Mouse (Mus musculus) kidney, postnatal 0 days (tissue): ENCODE data around the gene Ube2d2b. TPM values are rescaled to one million over a fixed set of nuclear protein-coding genes. Genes with fewer than 3 reads are reported as not detected.

Source experiments
- ATAC-seq: fragments of 200-750 bp; cut with Nextera tagmentation; replicated peaks from 2 replicates; pipeline ENCODE4 v1.8.0; 2017; ENCODE audit warnings: low read depth, moderate number of reproducible peaks, moderate TSS enrichment, moderate library complexity; ENCODE audit not compliant: low FRiP score
- DNase-seq: peaks from one replicate; pipeline ENCODE4 v3.0.0-alpha.2; 2016; ENCODE audit warnings: low spot score
- H3K27ac ChIP-seq: fragments of 300-500 bp; sonication (generic); 2 replicates; pipeline ENCODE4 v1.5.1; 2014; ENCODE audit warnings: mild to moderate bottlenecking
- H3K27me3 ChIP-seq: fragments of 300-500 bp; sonication (generic); 2 replicates; pipeline ENCODE4 v1.6.1; 2014; ENCODE audit warnings: low read length, mixed read lengths; ENCODE audit not compliant: insufficient read depth
- H3K36me3 ChIP-seq: fragments of 300-500 bp; sonication (generic); 2 replicates; pipeline ENCODE4 v1.6.1; 2014; ENCODE audit warnings: low read length, mixed read lengths; ENCODE audit not compliant: insufficient read depth
- H3K4me1 ChIP-seq: fragments of 300-500 bp; sonication (generic); replicated peaks from 2 replicates; pipeline ENCODE4 v1.6.1; 2014; ENCODE audit warnings: antibody characterized with exemption, low read length, mixed read lengths; ENCODE audit not compliant: insufficient read depth
- H3K4me2 ChIP-seq: fragments of 300-500 bp; sonication (generic); 2 replicates; pipeline ENCODE4 v1.6.1; 2014; ENCODE audit warnings: mild to moderate bottlenecking, low read length, moderate library complexity, mixed read lengths
- H3K4me3 ChIP-seq: fragments of 300-500 bp; sonication (generic); replicated peaks from 2 replicates; pipeline ENCODE4 v1.5.1; 2014; ENCODE audit warnings: low read depth, low read length
- H3K9ac ChIP-seq: fragments of 300-500 bp; sonication (generic); 2 replicates; pipeline ENCODE4 v1.6.1; 2014; ENCODE audit warnings: low read depth, low read length
- H3K9me3 ChIP-seq: fragments of 300-500 bp; sonication (generic); replicated peaks from 2 replicates; pipeline ENCODE4 v1.6.1; 2016; ENCODE audit warnings: low read length, inconsistent platforms, mixed read lengths
- CTCF ChIP-seq: IDR thresholded peaks from 2 replicates; pipeline ENCODE4 v1.5.1; 2016; ENCODE audit warnings: antibody characterized with exemption, low read depth, mild to moderate bottlenecking, moderate library complexity
- WGBS: fragments of 180-500 bp; shearing (Covaris S2); extraction: QIAGEN DNeasy Blood & Tissue Kit; methylation state at CpG from one replicate; pipeline ENCODE4 v1.1.7; 2014; 5-methylcytosine and 5-hydroxymethylcytosine counted together
- polyA plus RNA-seq: library from polyadenylated mRNA; unstranded; fragments of >200 nt; fragmentation: Nextera tagmentation; extraction: Ambion mirVana; gene quantifications from 2 replicates; pipeline ENCODE4 v1.2.1, GENCODE M21; 2015

Gene Ube2d2b
- polyA plus RNA-seq, 1 experiment from 2014 or later, result not detected

- Histone ChIP-seq H3K27ac (no peak overlapping the region), H3K4me3 (no peak overlapping the region), H3K4me2 (no peak overlapping the region), H3K27me3 (no peaks in the 10 kb centered on the region), H3K9me3 (0 out of 2 replicates have a peak, but pooled peaks cover 5% of the 10 kb centered on the region), H3K9ac (no peak overlapping the region), H3K4me1 (no peaks in the 10 kb centered on the region), H3K36me3 (no peaks in the 10 kb centered on the region)
- DNase-seq (no peak), ATAC-seq (no peak)
- TF ChIP-seq CTCF, result no peak
- 66% methylated on average over 2 of the region's 2 CpGs for WGBS
Measured at GRCm38 (mm10) chr5:107847817-107848216, 17.9 kb downstream of the Ube2d2b start.

- H3K4me2 ChIP-seq, result no peak overlapping the region
- no peak for TF ChIP-seq CTCF
- 91% methylated on average over 4 of the region's 4 CpGs for WGBS
- no peak for DNase-seq
- no peak overlapping the region for H3K4me3 ChIP-seq
- no peak overlapping the region for H3K9ac ChIP-seq
- H3K27ac ChIP-seq, result no peak overlapping the region
- no peaks in the 10 kb centered on the region for H3K36me3 ChIP-seq
- H3K9me3 ChIP-seq, result 0 out of 2 replicates have a peak, but pooled peaks cover 5% of the 10 kb centered on the region
- no peaks in the 10 kb centered on the region for H3K27me3 ChIP-seq
- 0 out of 2 replicates have a peak, but pooled peaks cover 7% of the 10 kb centered on the region for H3K4me1 ChIP-seq
- no peak for ATAC-seq
Measured at GRCm38 (mm10) chr5:107848964-107849363, 19.1 kb downstream of the Ube2d2b start.

GRCm38 (mm10) chr5:107853807-107854206 is 23.9 kb downstream of the Ube2d2b start:
- DNase-seq, result peak; percentile 74
- peak overlapping the region; percentile 23; the same call in 1 of the 2 replicates for H3K4me2 ChIP-seq
- H3K4me3 ChIP-seq, result no peak overlapping the region
- H3K27ac ChIP-seq, result peak overlapping the region; percentile 47; the same call in 1 of the 2 replicates
- WGBS, result 27% methylated on average over 6 of the region's 6 CpGs
- no peaks in the 10 kb centered on the region for H3K36me3 ChIP-seq
- H3K4me1 ChIP-seq, result 0 out of 2 replicates have a peak, but pooled peaks cover 10% of the 10 kb centered on the region
- ATAC-seq, result no peak
- no peaks in the 10 kb centered on the region for H3K27me3 ChIP-seq
- no peak overlapping the region for H3K9ac ChIP-seq
- TF ChIP-seq CTCF, result no peak
- 0 out of 2 replicates have a peak, but pooled peaks cover 5% of the 10 kb centered on the region for H3K9me3 ChIP-seq

- 74% methylated on average over 3 of the region's 3 CpGs for WGBS
- DNase-seq, result no peak
Measured at GRCm38 (mm10) chr5:107854556-107854955, 24.7 kb downstream of the Ube2d2b start.

GRCm38 (mm10) chr5:107855546-107855945 is 25.6 kb downstream of the Ube2d2b start:
- Histone ChIP-seq H3K4me3 (no peak overlapping the region), H3K36me3 (no peaks in the 10 kb centered on the region), H3K9ac (no peak overlapping the region), H3K4me1 (0 out of 2 replicates have a peak, but pooled peaks cover 10% of the 10 kb centered on the region), H3K9me3 (no peaks in the 10 kb centered on the region), H3K27me3 (no peaks in the 10 kb centered on the region), H3K27ac (no peak overlapping the region), H3K4me2 (no peak overlapping the region)
- no peak for DNase-seq
- WGBS, result 82% methylated on average over 2 of the region's 2 CpGs
- no peak for TF ChIP-seq CTCF
- ATAC-seq, result no peak

More at GRCm38 (mm10) chr5:107854556-107854955, 24.7 kb downstream of the Ube2d2b start:
- no peak for TF ChIP-seq CTCF
- 0 out of 2 replicates have a peak, but pooled peaks cover 10% of the 10 kb centered on the region for H3K4me1 ChIP-seq
- 0 out of 2 replicates have a peak, but pooled peaks cover 5% of the 10 kb centered on the region for H3K9me3 ChIP-seq
- no peaks in the 10 kb centered on the region for H3K27me3 ChIP-seq
- ATAC-seq, result no peak
- no peak overlapping the region for H3K9ac ChIP-seq
- no peak overlapping the region for H3K27ac ChIP-seq
- H3K4me3 ChIP-seq, result no peak overlapping the region
- H3K4me2 ChIP-seq, result no peak overlapping the region
- H3K36me3 ChIP-seq, result no peaks in the 10 kb centered on the region

- no peak overlapping the region for H3K9ac ChIP-seq
- no peaks in the 10 kb centered on the region for H3K27me3 ChIP-seq
- 44% methylated on average over 2 of the region's 2 CpGs for WGBS
- peak; percentile 50; the same call in 1 of the 2 replicates for TF ChIP-seq CTCF
- no peaks in the 10 kb centered on the region for H3K9me3 ChIP-seq
- H3K36me3 ChIP-seq, result no peaks in the 10 kb centered on the region
- ATAC-seq (no peak), DNase-seq (no peak)
- no peak overlapping the region for H3K4me2 ChIP-seq
- no peak overlapping the region for H3K27ac ChIP-seq
- H3K4me1 ChIP-seq, result 0 out of 2 replicates have a peak, but pooled peaks cover 2% of the 10 kb centered on the region
- no peak overlapping the region for H3K4me3 ChIP-seq
Measured at GRCm38 (mm10) chr5:107858963-107859362, 29.1 kb downstream of the Ube2d2b start.

- no peak overlapping the region for H3K4me3 ChIP-seq
- 0 out of 2 replicates have a peak, but pooled peaks cover 12% of the 10 kb centered on the region for H3K4me1 ChIP-seq
- TF ChIP-seq CTCF, result no peak
- WGBS, result 80% methylated on average over 3 of the region's 3 CpGs
- H3K27me3 ChIP-seq, result no peaks in the 10 kb centered on the region
- ATAC-seq, result no peak
- no peaks in the 10 kb centered on the region for H3K36me3 ChIP-seq
- H3K9me3 ChIP-seq, result no peaks in the 10 kb centered on the region
- DNase-seq, result no peak
- no peak overlapping the region for H3K4me2 ChIP-seq
- no peak overlapping the region for H3K27ac ChIP-seq
- H3K9ac ChIP-seq, result no peak overlapping the region
Measured at GRCm38 (mm10) chr5:107863971-107864370, 34.1 kb downstream of the Ube2d2b start.
